Mouse (Mus musculus): ENCODE results near the gene Cox7a2. TPM values are rescaled to one million over a fixed set of nuclear protein-coding genes. Genes with fewer than 3 reads are reported as not detected.
A peak's percentile ranks its signal among the peaks of the same experiment; 100 is the strongest.

Gene Cox7a2
- total RNA-seq (2021), result 100 to 1,000 TPM; 330 to 468 TPM
- long read RNA-seq, experiment 1, transcript Cox7a2-201 (4 exons, 659 nt), result major isoform, 898 of 948 reads
- long read RNA-seq, experiment 1, partial matches to known transcripts, result 8 of 948 reads
- long read RNA-seq, experiment 1, other reads (novel, unspliced or antisense), result 38 of 948 reads
- long read RNA-seq, experiment 2, transcript Cox7a2-201 (4 exons, 659 nt), result major isoform, 982 of 1,028 reads
- long read RNA-seq, experiment 2, transcript Cox7a2-203 (4 exons, 477 nt), result minor isoform, 7 of 1,028 reads
- long read RNA-seq, experiment 2, partial matches to known transcripts, result 2 of 1,028 reads
- long read RNA-seq, experiment 2, other reads (novel, unspliced or antisense), result 36 of 1,028 reads

- DNase-seq, result peak; percentile 98
- TF ChIP-seq CTCF (IDR thresholded peaks at IDR 0.05), result no peak
- Histone ChIP-seq H3K4me3 (peak within 1 kb of the TSS; percentile 87), H3K27ac (peak within 1 kb of the TSS; percentile 92)
- intact Hi-C loops (cut with DNase I), result loop anchor here (2.0 kb wide), 1 partner anchor 33 kb away; the partner anchor contains the start of gene Tmem30a
These were observed at the start of gene Cox7a2 for GRCm38 (mm10) chr9:79759385-79760005. TSS of gene Cox7a2 (minus strand) at chr9:79759878.

GRCm38 (mm10) chr9:79809411-79809810 is 49.7 kb upstream of the Cox7a2 start:
- peak overlapping the region; percentile 20; the same call in 1 of the 2 replicates for H3K27ac ChIP-seq
- no peak overlapping the region for H3K4me3 ChIP-seq
- DNase-seq, result no peak
- TF ChIP-seq CTCF (IDR thresholded peaks at IDR 0.05), result no peak
- intact Hi-C loops (cut with DNase I), result no loop called here

GRCm38 (mm10) chr9:79807178-79807577 is 47.5 kb upstream of the Cox7a2 start:
- Histone ChIP-seq H3K4me3 (peak overlapping the region; percentile 21; the same call in 1 of the 2 replicates), H3K27ac (peak overlapping the region; percentile 32; the same call in 1 of the 2 replicates)
- intact Hi-C loops (cut with DNase I), result no loop called here
- no peak for TF ChIP-seq CTCF (IDR thresholded peaks at IDR 0.05)
- no peak for DNase-seq

- TF ChIP-seq CTCF (IDR thresholded peaks at IDR 0.05), result peak; percentile 84
- H3K4me3 ChIP-seq, result peak overlapping the region; percentile 21; the same call in 1 of the 2 replicates
- no peak for DNase-seq
- intact Hi-C loops (cut with DNase I), result loop anchor here (1.0 kb wide), 1 partner anchor 196 kb away; no protein-coding TSS in a partner anchor
- H3K27ac ChIP-seq, result peak overlapping the region; percentile 32; the same call in 1 of the 2 replicates
These were observed 46.8 kb upstream of the Cox7a2 start for GRCm38 (mm10) chr9:79806317-79807075.

- intact Hi-C loops (cut with DNase I), result no loop called here
- no peak for DNase-seq
- no peak for TF ChIP-seq CTCF (IDR thresholded peaks at IDR 0.05)
- no peak overlapping the region for H3K4me3 ChIP-seq
- no peak overlapping the region for H3K27ac ChIP-seq
These were observed 45.7 kb upstream of the Cox7a2 start for GRCm38 (mm10) chr9:79805426-79805825.

GRCm38 (mm10) chr9:79796461-79797135 is 36.9 kb upstream of the Cox7a2 start:
- DNase-seq, result no peak
- H3K4me3 ChIP-seq, result no peak overlapping the region
- TF ChIP-seq CTCF (IDR thresholded peaks at IDR 0.05), result no peak
- intact Hi-C loops (cut with DNase I), result no loop called here
- H3K27ac ChIP-seq, result no peak overlapping the region

- no peak overlapping the region for H3K27ac ChIP-seq
- no peak for DNase-seq
- no peak overlapping the region for H3K4me3 ChIP-seq
- TF ChIP-seq CTCF (IDR thresholded peaks at IDR 0.05), result no peak
- intact Hi-C loops (cut with DNase I), result no loop called here
These were observed 35.4 kb upstream of the Cox7a2 start for GRCm38 (mm10) chr9:79795076-79795475.

GRCm38 (mm10) chr9:79792841-79793835 is 33.5 kb upstream of the Cox7a2 start, which contains the start of gene Tmem30a:
TSS of gene Tmem30a (minus strand) at chr9:79793507.
- H3K27ac ChIP-seq, result peak within 1 kb of the TSS; percentile 95
- intact Hi-C loops (cut with DNase I), result loop anchor here (2.0 kb wide), 1 partner anchor 32 kb away; no protein-coding TSS in a partner anchor
- TF ChIP-seq CTCF (IDR thresholded peaks at IDR 0.05), result peak; percentile 13; the same call in 1 of the 2 replicates
- H3K4me3 ChIP-seq, result peak within 1 kb of the TSS; percentile 96
- DNase-seq, result peak; percentile 97

GRCm38 (mm10) chr9:79785794-79786085 is 26.1 kb upstream of the Cox7a2 start:
- intact Hi-C loops (cut with DNase I), result no loop called here
- no peak for TF ChIP-seq CTCF (IDR thresholded peaks at IDR 0.05)
- no peak overlapping the region for H3K27ac ChIP-seq

GRCm38 (mm10) chr9:79784934-79785793 is 25.5 kb upstream of the Cox7a2 start:
- intact Hi-C loops (cut with DNase I), result no loop called here
- no peak for DNase-seq
- H3K27ac ChIP-seq, result no peak overlapping the region
- no peak overlapping the region for H3K4me3 ChIP-seq
- no peak for TF ChIP-seq CTCF (IDR thresholded peaks at IDR 0.05)

More at GRCm38 (mm10) chr9:79785794-79786085, 26.1 kb upstream of the Cox7a2 start:
- H3K4me3 ChIP-seq, result no peak overlapping the region
- DNase-seq, result no peak

All from gastrocnemius, adult 2 months (tissue).